18 mouse cellular contexts compared by ENCODE assay signal in the genomic region with DNA sequence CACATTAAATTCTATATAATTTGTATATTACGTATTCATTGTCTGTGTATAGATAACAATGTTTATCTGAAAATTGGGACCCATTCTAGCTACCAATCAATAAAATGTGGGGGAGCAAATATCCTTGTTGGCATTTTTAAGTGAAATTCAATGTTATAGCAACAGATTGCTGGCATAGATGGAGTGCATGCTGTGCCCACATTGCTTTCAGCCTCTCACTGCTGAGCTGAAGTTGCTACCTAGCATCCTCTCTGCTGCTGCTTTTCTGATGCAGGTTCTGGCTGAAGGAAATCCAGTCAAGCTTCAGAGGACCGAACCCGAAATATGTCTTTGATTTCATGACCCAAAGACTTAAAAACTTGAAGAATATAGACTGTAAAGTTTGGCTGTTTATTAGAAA.
"Had no signal": no experiment of that assay in that cellular context is flagged by ENCODE, and none has a peak within 500 bp of the region (broad histone marks: within the 10 kb centered on the region; RNA-seq: fewer than 3 reads in every experiment).

No protein-coding gene starts in this region.

- H3K4me3 ChIP-seq: liver, embryonic 13.5 days; midbrain, embryonic 12.5 days; midbrain, embryonic 15.5 days; neural tube, embryonic 12.5 days; neural tube, embryonic 15.5 days had no signal

- DNase-seq: kidney, adult 2 months; kidney, postnatal 25 days; liver, embryonic 13.5 days; lung, adult 2 months; lung, postnatal 14 days; lung, postnatal 4 days; right cerebral cortex, adult 18-20 months; right cerebral cortex, postnatal 14 days; right cerebral cortex, postnatal 4 days; spleen, adult 18-20 months; thymus, adult 2 months; thymus, postnatal 14 days; thymus, postnatal 4 days had no signal

- H3K27ac ChIP-seq: kidney, postnatal 0 days; liver, embryonic 13.5 days; midbrain, embryonic 12.5 days; midbrain, embryonic 15.5 days; neural tube, embryonic 12.5 days; neural tube, embryonic 15.5 days had no signal
